Mouse (Mus musculus): Measurements from ENCODE around the gene Fam216a. TPM values are rescaled to one million over a fixed set of nuclear protein-coding genes. Genes with fewer than 3 reads are reported as not detected.

Gene Fam216a
- polyA plus RNA-seq, 1 experiment = 57.0 TPM

- peak overlapping the region; percentile 86 for H3K4me3 ChIP-seq (ENCODE audit: low read depth, low read length)
- H3K4me1 ChIP-seq (ENCODE audit: control insufficient read depth, insufficient read depth, low read length) = no peaks in the 10 kb centered on the region
- H3K9ac ChIP-seq (ENCODE audit: low read depth, poor library complexity, severe bottlenecking) = peak overlapping the region; percentile 71
- TF ChIP-seq EP300 (IDR thresholded peaks at IDR 0.05; ENCODE audit: insufficient read depth, low read depth, low read length) (no peak), CTCF (IDR thresholded peaks at IDR 0.05; ENCODE audit: low read depth, low read length) (no peak), POLR2A (IDR thresholded peaks at IDR 0.05; ENCODE audit: insufficient read depth, low read length) (no peak)
- no peaks in the 10 kb centered on the region for H3K9me3 ChIP-seq (replicated peaks; ENCODE audit: control insufficient read depth, insufficient read depth, low read length, poor library complexity, severe bottlenecking)
- H3K27me3 ChIP-seq (ENCODE audit: control insufficient read depth, insufficient read depth, low read length, poor library complexity, severe bottlenecking) = no peaks in the 10 kb centered on the region
- H3K27ac ChIP-seq (ENCODE audit: insufficient read depth, low read length) = no peak overlapping the region
- no peaks in the 10 kb centered on the region for H3K36me3 ChIP-seq (ENCODE audit: control insufficient read depth, insufficient read depth, low read length, poor library complexity, severe bottlenecking)
Measured at GRCm38 (mm10) chr5:122392227-122393004, 20.3 kb upstream of the Fam216a start.

GRCm38 (mm10) chr5:122391786-122392180, 19.6 kb upstream of the Fam216a start, which contains the start of gene Arpc3:
Gene Arpc3 (plus strand): TSS chr5:122391878.
- TF ChIP-seq POLR2A (IDR thresholded peaks at IDR 0.05; ENCODE audit: insufficient read depth, low read length) (no peak), EP300 (IDR thresholded peaks at IDR 0.05; ENCODE audit: insufficient read depth, low read depth, low read length) (no peak), CTCF (IDR thresholded peaks at IDR 0.05; ENCODE audit: low read depth, low read length) (peak; percentile 93)
- Histone ChIP-seq H3K4me1 (ENCODE audit: control insufficient read depth, insufficient read depth, low read length) (no peaks in the 10 kb centered on the region), H3K9me3 (replicated peaks; ENCODE audit: control insufficient read depth, insufficient read depth, low read length, poor library complexity, severe bottlenecking) (no peaks in the 10 kb centered on the region), H3K4me3 (ENCODE audit: low read depth, low read length) (peak within 1 kb of the TSS; percentile 86), H3K27ac (ENCODE audit: insufficient read depth, low read length) (no peak within 1 kb of the TSS), H3K9ac (ENCODE audit: low read depth, poor library complexity, severe bottlenecking) (peak within 1 kb of the TSS; percentile 71), H3K27me3 (ENCODE audit: control insufficient read depth, insufficient read depth, low read length, poor library complexity, severe bottlenecking) (no peaks in the 10 kb centered on the region), H3K36me3 (ENCODE audit: control insufficient read depth, insufficient read depth, low read length, poor library complexity, severe bottlenecking) (no peaks in the 10 kb centered on the region)

- no peaks in the 10 kb centered on the region for H3K27me3 ChIP-seq (ENCODE audit: control insufficient read depth, insufficient read depth, low read length, poor library complexity, severe bottlenecking)
- no peak overlapping the region for H3K4me3 ChIP-seq (ENCODE audit: low read depth, low read length)
- H3K27ac ChIP-seq (ENCODE audit: insufficient read depth, low read length) = no peak overlapping the region
- no peaks in the 10 kb centered on the region for H3K9me3 ChIP-seq (replicated peaks; ENCODE audit: control insufficient read depth, insufficient read depth, low read length, poor library complexity, severe bottlenecking)
- no peaks in the 10 kb centered on the region for H3K36me3 ChIP-seq (ENCODE audit: control insufficient read depth, insufficient read depth, low read length, poor library complexity, severe bottlenecking)
- H3K4me1 ChIP-seq (ENCODE audit: control insufficient read depth, insufficient read depth, low read length) = no peaks in the 10 kb centered on the region
- H3K9ac ChIP-seq (ENCODE audit: low read depth, poor library complexity, severe bottlenecking) = no peak overlapping the region
- TF ChIP-seq EP300 (IDR thresholded peaks at IDR 0.05; ENCODE audit: insufficient read depth, low read depth, low read length) (no peak), CTCF (IDR thresholded peaks at IDR 0.05; ENCODE audit: low read depth, low read length) (no peak), POLR2A (IDR thresholded peaks at IDR 0.05; ENCODE audit: insufficient read depth, low read length) (no peak)
Measured at GRCm38 (mm10) chr5:122391178-122391785, 19.1 kb upstream of the Fam216a start.

GRCm38 (mm10) chr5:122390671-122391070, 18.5 kb upstream of the Fam216a start:
- TF ChIP-seq EP300 (IDR thresholded peaks at IDR 0.05; ENCODE audit: insufficient read depth, low read depth, low read length) (no peak), CTCF (IDR thresholded peaks at IDR 0.05; ENCODE audit: low read depth, low read length) (no peak), POLR2A (IDR thresholded peaks at IDR 0.05; ENCODE audit: insufficient read depth, low read length) (no peak)
- H3K4me3 ChIP-seq (ENCODE audit: low read depth, low read length) = no peak overlapping the region
- no peak overlapping the region for H3K9ac ChIP-seq (ENCODE audit: low read depth, poor library complexity, severe bottlenecking)
- no peaks in the 10 kb centered on the region for H3K27me3 ChIP-seq (ENCODE audit: control insufficient read depth, insufficient read depth, low read length, poor library complexity, severe bottlenecking)
- no peaks in the 10 kb centered on the region for H3K4me1 ChIP-seq (ENCODE audit: control insufficient read depth, insufficient read depth, low read length)
- H3K27ac ChIP-seq (ENCODE audit: insufficient read depth, low read length) = no peak overlapping the region
- no peaks in the 10 kb centered on the region for H3K36me3 ChIP-seq (ENCODE audit: control insufficient read depth, insufficient read depth, low read length, poor library complexity, severe bottlenecking)
- H3K9me3 ChIP-seq (replicated peaks; ENCODE audit: control insufficient read depth, insufficient read depth, low read length, poor library complexity, severe bottlenecking) = no peaks in the 10 kb centered on the region

- Histone ChIP-seq H3K9me3 (replicated peaks; ENCODE audit: control insufficient read depth, insufficient read depth, low read length, poor library complexity, severe bottlenecking) (no peaks in the 10 kb centered on the region), H3K4me1 (ENCODE audit: control insufficient read depth, insufficient read depth, low read length) (no peaks in the 10 kb centered on the region), H3K27me3 (ENCODE audit: control insufficient read depth, insufficient read depth, low read length, poor library complexity, severe bottlenecking) (no peaks in the 10 kb centered on the region), H3K4me3 (ENCODE audit: low read depth, low read length) (no peak overlapping the region), H3K27ac (ENCODE audit: insufficient read depth, low read length) (no peak overlapping the region), H3K9ac (ENCODE audit: low read depth, poor library complexity, severe bottlenecking) (no peak overlapping the region), H3K36me3 (ENCODE audit: control insufficient read depth, insufficient read depth, low read length, poor library complexity, severe bottlenecking) (no peaks in the 10 kb centered on the region)
- TF ChIP-seq CTCF (IDR thresholded peaks at IDR 0.05; ENCODE audit: low read depth, low read length) (no peak), EP300 (IDR thresholded peaks at IDR 0.05; ENCODE audit: insufficient read depth, low read depth, low read length) (no peak), POLR2A (IDR thresholded peaks at IDR 0.05; ENCODE audit: insufficient read depth, low read length) (no peak)
Measured at GRCm38 (mm10) chr5:122390006-122390405, 17.8 kb upstream of the Fam216a start.
